Mouse (Mus musculus) adrenal gland, postnatal 14 days (tissue): ENCODE measurements at regions not wholly inside any gene's neighbourhood (a gene's known extent, or its start where the extent isn't known, plus 50 kb on each side); places are given as distances from the start of the nearest gene placed in this dataset.

ENCODE experiments used
- DNase-seq: peaks from one replicate; pipeline ENCODE4 v3.0.0; 2021; ENCODE audit warnings: mixed read lengths

GRCm38 (mm10) chr1:66099562-66100444 is 75.3 kb upstream of the Map2 start:
- no peak for DNase-seq

- no peak for DNase-seq
These were observed 73.7 kb upstream of the Map2 start for GRCm38 (mm10) chr1:66101419-66101818.

GRCm38 (mm10) chr1:66104493-66104892 is 70.6 kb upstream of the Map2 start:
- no peak for DNase-seq

GRCm38 (mm10) chr1:66105206-66105605 is 69.9 kb upstream of the Map2 start:
- no peak for DNase-seq

GRCm38 (mm10) chr1:66108051-66108450 is 67.0 kb upstream of the Map2 start:
- DNase-seq, result peak; percentile 75

- no peak for DNase-seq
These were observed 61.2 kb upstream of the Map2 start for GRCm38 (mm10) chr1:66113916-66114315.

GRCm38 (mm10) chr1:66115330-66115729 is 59.7 kb upstream of the Map2 start:
- no peak for DNase-seq
